Mouse (Mus musculus): ENCODE data around the gene Tsc1. TPM values are rescaled to one million over a fixed set of nuclear protein-coding genes. Genes with fewer than 3 reads are reported as not detected.

The Tsc1 gene
- polyA plus RNA-seq, 1 experiment from 2014 or later, result 12.9 TPM

DNA sequence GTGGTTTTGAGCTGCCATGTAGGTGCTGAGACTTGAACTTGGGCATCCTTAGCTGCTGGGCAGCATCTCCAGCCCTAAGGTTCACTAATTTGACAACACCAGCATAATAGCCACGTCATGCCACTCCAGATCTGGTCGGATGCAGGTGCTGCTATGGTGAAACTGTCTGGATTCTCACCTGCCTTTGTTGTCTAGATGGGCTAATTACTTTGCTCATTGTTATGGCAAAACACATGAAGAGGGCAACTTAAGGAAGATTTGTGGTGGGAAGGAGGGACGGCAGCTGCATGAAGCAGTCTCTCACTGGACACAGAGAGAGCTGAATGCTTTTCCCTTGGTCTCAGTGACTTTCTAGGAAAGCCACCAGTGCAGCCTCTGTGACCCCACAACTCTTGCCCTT lies 15.0 kb upstream of the Tsc1 start:
- H3K4me2 ChIP-seq (ENCODE audit: low read length), result no peak overlapping the region
- peaks cover 3% of the 10 kb centered on the region; the same call in 1 of the 2 replicates for H3K9me3 ChIP-seq (ENCODE audit: control insufficient read depth, low read length)
- no peak overlapping the region for H3K27ac ChIP-seq (replicated peaks in 1 of 2; ENCODE audit: control insufficient read depth in 1 of 2, insufficient read depth in 1 of 2, low read depth in 2 of 2, low read length in 2 of 2)
- peaks cover 11% of the 10 kb centered on the region for H3K27me3 ChIP-seq (ENCODE audit: control insufficient read depth, insufficient read depth, low read length)
- H3K4me1 ChIP-seq (ENCODE audit: control insufficient read depth in 2 of 2, insufficient read depth in 2 of 2, low read length in 2 of 2), result no peaks in the 10 kb centered on the region
- no peaks in the 10 kb centered on the region for H3K36me3 ChIP-seq (ENCODE audit: control insufficient read depth, insufficient read depth, low read length)
- WGBS, result 59% methylated on average over 3 of the region's 3 CpGs
- ATAC-seq (ENCODE audit: insufficient number of reproducible peaks, insufficient read depth, low FRiP score, low read depth), result no peak
- no peak overlapping the region for H3K9ac ChIP-seq (ENCODE audit: low read length)
- H3K4me3 ChIP-seq (ENCODE audit: control insufficient read depth in 1 of 2, insufficient read depth in 1 of 2, low read depth in 1 of 2, low read length in 2 of 2), result no peak overlapping the region

DNA sequence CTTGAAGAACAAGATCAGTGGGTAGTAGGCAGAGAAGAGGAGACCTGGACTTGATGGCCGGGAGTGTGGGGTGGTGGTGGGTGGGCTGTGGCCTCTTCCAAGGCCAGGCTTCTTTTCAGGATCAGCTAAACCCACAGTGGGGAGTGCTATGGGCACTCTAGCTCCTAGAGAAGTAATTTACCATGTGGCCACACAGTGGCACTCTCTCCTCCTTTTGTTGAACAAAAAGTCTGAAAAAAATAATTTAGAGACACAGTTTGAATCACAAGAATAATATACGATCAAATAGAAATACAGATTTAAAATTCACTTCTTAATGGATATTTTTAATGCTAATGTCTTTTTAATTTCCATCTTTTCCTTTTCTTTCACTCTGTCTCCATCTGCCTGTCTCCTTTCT lies 13.0 kb upstream of the Tsc1 start:
- WGBS, result 41% methylated on average over 2 of the region's 2 CpGs
- H3K27ac ChIP-seq (replicated peaks in 1 of 2; ENCODE audit: control insufficient read depth in 1 of 2, insufficient read depth in 1 of 2, low read depth in 2 of 2, low read length in 2 of 2), result no peak overlapping the region
- no peak for ATAC-seq (ENCODE audit: insufficient number of reproducible peaks, insufficient read depth, low FRiP score, low read depth)
- no peak overlapping the region for H3K4me2 ChIP-seq (ENCODE audit: low read length)
- H3K4me3 ChIP-seq (ENCODE audit: control insufficient read depth in 1 of 2, insufficient read depth in 1 of 2, low read depth in 1 of 2, low read length in 2 of 2), result no peak overlapping the region
- no peaks in the 10 kb centered on the region for H3K36me3 ChIP-seq (ENCODE audit: control insufficient read depth, insufficient read depth, low read length)
- no peaks in the 10 kb centered on the region for H3K4me1 ChIP-seq (ENCODE audit: control insufficient read depth in 2 of 2, insufficient read depth in 2 of 2, low read length in 2 of 2)
- H3K9ac ChIP-seq (ENCODE audit: low read length), result no peak overlapping the region
- H3K9me3 ChIP-seq (ENCODE audit: control insufficient read depth, low read length), result peaks cover 3% of the 10 kb centered on the region; the same call in 1 of the 2 replicates
- no peaks in the 10 kb centered on the region for H3K27me3 ChIP-seq (ENCODE audit: control insufficient read depth, insufficient read depth, low read length)

DNA sequence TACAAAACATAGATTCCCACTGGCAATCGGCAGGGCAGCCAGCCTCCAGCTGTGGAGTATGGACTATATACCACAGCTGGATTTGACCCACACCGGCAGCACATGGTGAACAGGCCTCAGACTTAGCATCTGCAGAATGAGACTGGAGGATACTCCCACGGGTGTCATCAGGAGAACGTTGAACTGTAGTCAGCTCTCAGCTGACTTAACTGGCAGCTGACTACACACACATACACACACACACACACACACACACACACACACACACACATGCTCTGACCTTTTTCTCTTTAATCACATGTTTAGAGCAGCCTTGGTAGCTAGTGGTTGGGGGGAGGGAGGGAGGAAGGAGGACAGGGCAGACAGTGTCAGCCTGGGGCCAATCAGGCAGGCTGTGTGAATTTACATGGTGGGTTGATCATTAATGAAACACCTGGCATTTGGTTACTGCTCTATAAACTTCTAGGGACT lies 11.1 kb upstream of the Tsc1 start:
- H3K27ac ChIP-seq (replicated peaks in 1 of 2; ENCODE audit: control insufficient read depth in 1 of 2, insufficient read depth in 1 of 2, low read depth in 2 of 2, low read length in 2 of 2), result no peak overlapping the region
- no peaks in the 10 kb centered on the region for H3K27me3 ChIP-seq (ENCODE audit: control insufficient read depth, insufficient read depth, low read length)
- no peaks in the 10 kb centered on the region for H3K36me3 ChIP-seq (ENCODE audit: control insufficient read depth, insufficient read depth, low read length)
- peaks cover 2% of the 10 kb centered on the region; the same call in 1 of the 2 replicates for H3K9me3 ChIP-seq (ENCODE audit: control insufficient read depth, low read length)
- H3K9ac ChIP-seq (ENCODE audit: low read length), result no peak overlapping the region
- H3K4me3 ChIP-seq (ENCODE audit: control insufficient read depth in 1 of 2, insufficient read depth in 1 of 2, low read depth in 1 of 2, low read length in 2 of 2), result no peak overlapping the region
- ATAC-seq (ENCODE audit: insufficient number of reproducible peaks, insufficient read depth, low FRiP score, low read depth), result no peak
- 60% methylated on average over 4 of the region's 4 CpGs for WGBS
- H3K4me2 ChIP-seq (ENCODE audit: low read length), result no peak overlapping the region
- H3K4me1 ChIP-seq (ENCODE audit: control insufficient read depth in 2 of 2, insufficient read depth in 2 of 2, low read length in 2 of 2), result no peaks in the 10 kb centered on the region

DNA sequence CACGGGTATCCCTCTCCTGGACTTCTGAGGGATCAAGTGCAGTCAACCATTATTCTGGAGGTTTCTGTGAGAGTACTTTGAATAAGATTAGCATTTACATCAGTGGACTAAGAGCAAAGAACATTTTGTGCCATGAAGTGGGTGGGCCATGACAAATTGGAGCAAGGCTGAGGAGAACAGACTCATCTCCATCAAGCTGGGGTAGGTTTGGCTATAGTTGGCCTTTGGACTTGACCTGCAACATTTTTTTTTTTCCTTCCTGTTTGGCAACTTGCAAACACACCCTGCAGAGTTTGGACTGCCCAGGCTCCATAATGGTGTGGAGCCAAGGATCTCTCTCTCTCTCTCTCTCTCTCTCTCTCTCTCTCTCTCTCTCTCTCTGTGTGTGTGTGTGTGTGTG lies 8.4 kb upstream of the Tsc1 start:
- Histone ChIP-seq H3K9me3 (ENCODE audit: control insufficient read depth, low read length) (no peaks in the 10 kb centered on the region), H3K9ac (ENCODE audit: low read length) (no peak overlapping the region)

DNA sequence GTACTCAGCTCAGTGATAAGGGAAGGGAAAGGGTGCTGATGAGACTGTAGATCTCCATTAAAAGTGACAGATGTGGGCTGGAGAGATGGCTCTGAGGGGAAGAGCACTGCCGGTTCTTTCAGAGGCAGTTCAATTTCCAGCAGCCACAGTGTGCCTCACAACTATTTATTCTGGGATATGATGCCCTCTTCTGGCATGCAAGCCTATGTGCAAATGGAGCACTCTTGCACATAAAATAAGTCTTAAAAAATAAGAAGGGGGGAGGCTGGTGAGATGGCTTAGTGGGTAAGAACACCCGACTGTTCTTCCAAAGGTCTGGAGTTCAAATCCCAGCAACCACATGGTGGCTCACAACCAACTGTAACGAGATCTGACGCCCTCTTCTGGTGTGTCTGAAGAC lies 7.9 kb upstream of the Tsc1 start:
- H3K27ac ChIP-seq (replicated peaks in 1 of 2; ENCODE audit: control insufficient read depth in 1 of 2, insufficient read depth in 1 of 2, low read depth in 2 of 2, low read length in 2 of 2), result no peak overlapping the region
- H3K27me3 ChIP-seq (ENCODE audit: control insufficient read depth, insufficient read depth, low read length), result no peaks in the 10 kb centered on the region
- no peak overlapping the region for H3K4me2 ChIP-seq (ENCODE audit: low read length)
- H3K9ac ChIP-seq (ENCODE audit: low read length), result no peak overlapping the region
- ATAC-seq (ENCODE audit: insufficient number of reproducible peaks, insufficient read depth, low FRiP score, low read depth), result no peak
- H3K4me3 ChIP-seq (ENCODE audit: control insufficient read depth in 1 of 2, insufficient read depth in 1 of 2, low read depth in 1 of 2, low read length in 2 of 2), result no peak overlapping the region
- 51% methylated on average over 4 of the region's 4 CpGs for WGBS
- no peaks in the 10 kb centered on the region for H3K9me3 ChIP-seq (ENCODE audit: control insufficient read depth, low read length)
- H3K4me1 ChIP-seq (ENCODE audit: control insufficient read depth in 2 of 2, insufficient read depth in 2 of 2, low read length in 2 of 2), result peaks cover 0 to 7% of the 10 kb centered on the region in 2 experiments; a peak in 1 of 4 replicates
- no peaks in the 10 kb centered on the region for H3K36me3 ChIP-seq (ENCODE audit: control insufficient read depth, insufficient read depth, low read length)

More for the DNA sequence above, 8.4 kb upstream of the Tsc1 start:
- H3K27ac ChIP-seq (replicated peaks in 1 of 2; ENCODE audit: control insufficient read depth in 1 of 2, insufficient read depth in 1 of 2, low read depth in 2 of 2, low read length in 2 of 2), result no peak overlapping the region
- 73% methylated on average over 1 of the region's 1 CpGs for WGBS
- H3K4me2 ChIP-seq (ENCODE audit: low read length), result no peak overlapping the region
- H3K4me1 ChIP-seq (ENCODE audit: control insufficient read depth in 2 of 2, insufficient read depth in 2 of 2, low read length in 2 of 2), result peaks cover 0 to 5% of the 10 kb centered on the region in 2 experiments; a peak in 1 of 4 replicates
- H3K36me3 ChIP-seq (ENCODE audit: control insufficient read depth, insufficient read depth, low read length), result no peaks in the 10 kb centered on the region
- H3K4me3 ChIP-seq (ENCODE audit: control insufficient read depth in 1 of 2, insufficient read depth in 1 of 2, low read depth in 1 of 2, low read length in 2 of 2), result no peak overlapping the region
- H3K27me3 ChIP-seq (ENCODE audit: control insufficient read depth, insufficient read depth, low read length), result no peaks in the 10 kb centered on the region
- no peak for ATAC-seq (ENCODE audit: insufficient number of reproducible peaks, insufficient read depth, low FRiP score, low read depth)

DNA sequence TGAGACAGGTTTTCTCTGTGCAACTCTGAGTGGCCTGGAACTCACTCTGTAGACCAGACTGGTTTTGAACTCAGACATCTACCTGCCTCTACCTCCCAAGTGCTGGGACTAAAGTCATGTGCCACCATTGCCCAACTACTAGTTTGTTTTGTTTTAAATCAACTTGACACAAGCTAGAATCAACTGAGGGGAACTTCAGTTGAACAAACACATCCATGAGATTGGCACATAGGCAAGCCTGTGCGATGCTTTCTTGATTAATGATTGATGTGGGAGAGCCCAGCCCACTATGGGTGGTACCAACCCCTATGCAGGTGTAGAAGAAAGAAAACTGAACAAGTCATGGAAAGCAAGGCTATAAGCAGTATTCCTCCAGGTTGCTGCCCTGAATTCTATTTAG lies 5.8 kb upstream of the Tsc1 start:
- ATAC-seq (ENCODE audit: insufficient number of reproducible peaks, insufficient read depth, low FRiP score, low read depth), result no peak
- 74% methylated on average over 1 of the region's 1 CpGs for WGBS
- H3K27ac ChIP-seq (replicated peaks in 1 of 2; ENCODE audit: control insufficient read depth in 1 of 2, insufficient read depth in 1 of 2, low read depth in 2 of 2, low read length in 2 of 2), result no peak overlapping the region
- no peak overlapping the region for H3K9ac ChIP-seq (ENCODE audit: low read length)
- H3K4me2 ChIP-seq (ENCODE audit: low read length), result no peak overlapping the region
- H3K27me3 ChIP-seq (ENCODE audit: control insufficient read depth, insufficient read depth, low read length), result no peaks in the 10 kb centered on the region
- H3K36me3 ChIP-seq (ENCODE audit: control insufficient read depth, insufficient read depth, low read length), result no peaks in the 10 kb centered on the region
- H3K9me3 ChIP-seq (ENCODE audit: control insufficient read depth, low read length), result no peaks in the 10 kb centered on the region
- H3K4me1 ChIP-seq (ENCODE audit: control insufficient read depth in 2 of 2, insufficient read depth in 2 of 2, low read length in 2 of 2), result peaks cover 0 to 7% of the 10 kb centered on the region in 2 experiments; a peak in 2 of 4 replicates
- H3K4me3 ChIP-seq (ENCODE audit: control insufficient read depth in 1 of 2, insufficient read depth in 1 of 2, low read depth in 1 of 2, low read length in 2 of 2), result no peak overlapping the region

DNA sequence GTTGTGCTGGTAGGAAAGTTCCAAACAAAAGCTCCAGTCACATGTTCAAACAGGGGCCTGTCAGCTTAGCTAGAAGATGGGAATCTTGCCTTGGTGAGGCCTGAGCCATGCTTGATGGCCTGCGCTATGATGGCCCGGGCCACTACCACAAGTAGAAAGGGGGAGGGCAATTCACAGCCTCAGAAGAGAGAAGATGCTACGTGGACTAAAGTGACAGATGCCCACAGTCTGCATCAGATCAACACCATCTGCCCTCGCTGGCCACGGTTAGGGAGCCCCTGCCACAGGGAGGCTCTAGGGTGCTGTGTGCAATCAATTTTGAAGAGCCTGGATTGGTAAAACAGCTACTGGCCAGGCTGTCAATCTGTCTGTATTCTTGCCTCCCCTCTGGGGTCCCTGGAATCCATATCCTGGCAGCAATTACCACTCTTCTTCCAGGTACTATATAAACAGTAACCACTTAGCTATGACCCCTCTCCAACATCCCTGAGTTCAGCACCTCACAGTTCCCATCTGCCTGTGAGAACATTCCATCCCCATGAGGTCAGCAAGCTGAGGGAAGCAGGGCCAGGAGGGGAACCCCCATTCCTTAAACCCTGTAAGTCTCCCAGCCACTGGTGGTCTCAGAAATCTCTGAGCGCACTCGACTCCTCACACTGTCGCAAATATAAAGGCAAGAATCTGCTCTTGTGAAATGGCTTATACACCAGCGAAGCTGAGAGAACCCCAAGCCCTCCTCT lies 3.8 kb upstream of the Tsc1 start:
- H3K9ac ChIP-seq (ENCODE audit: low read length), result no peak overlapping the region
- no peak overlapping the region for H3K4me3 ChIP-seq (ENCODE audit: control insufficient read depth in 1 of 2, insufficient read depth in 1 of 2, low read depth in 1 of 2, low read length in 2 of 2)
- H3K4me2 ChIP-seq (ENCODE audit: low read length), result no peak overlapping the region
- no peaks in the 10 kb centered on the region for H3K9me3 ChIP-seq (ENCODE audit: control insufficient read depth, low read length)
- no peak overlapping the region for H3K27ac ChIP-seq (replicated peaks in 1 of 2; ENCODE audit: control insufficient read depth in 1 of 2, insufficient read depth in 1 of 2, low read depth in 2 of 2, low read length in 2 of 2)
- H3K36me3 ChIP-seq (ENCODE audit: control insufficient read depth, insufficient read depth, low read length), result no peaks in the 10 kb centered on the region
- H3K27me3 ChIP-seq (ENCODE audit: control insufficient read depth, insufficient read depth, low read length), result no peaks in the 10 kb centered on the region
- peaks cover 0 to 10% of the 10 kb centered on the region in 2 experiments for H3K4me1 ChIP-seq (ENCODE audit: control insufficient read depth in 2 of 2, insufficient read depth in 2 of 2, low read length in 2 of 2)
- WGBS, result 76% methylated on average over 9 of the region's 9 CpGs
- ATAC-seq (ENCODE audit: insufficient number of reproducible peaks, insufficient read depth, low FRiP score, low read depth), result no peak

DNA sequence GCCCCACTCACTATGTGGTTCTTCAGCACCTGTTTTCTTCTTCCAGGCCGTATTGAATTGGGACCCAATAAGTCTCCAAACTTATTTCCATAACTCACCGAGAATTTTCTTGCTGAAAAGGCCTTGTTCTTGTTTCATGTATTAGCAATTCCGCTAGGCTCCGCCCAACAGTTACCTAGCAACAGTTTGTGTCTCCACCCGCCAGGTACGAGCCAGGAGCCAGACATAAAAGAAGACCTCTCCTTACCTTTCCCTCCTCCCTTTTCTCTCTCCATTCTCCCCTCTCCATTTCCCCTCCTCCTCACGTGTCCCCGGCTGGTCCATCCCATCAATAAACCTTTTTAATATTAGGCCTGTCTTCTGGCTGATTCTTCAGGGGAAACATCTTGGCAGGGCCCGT lies 2.7 kb upstream of the Tsc1 start:
- no peaks in the 10 kb centered on the region for H3K36me3 ChIP-seq (ENCODE audit: control insufficient read depth, insufficient read depth, low read length)
- H3K27me3 ChIP-seq (ENCODE audit: control insufficient read depth, insufficient read depth, low read length), result no peaks in the 10 kb centered on the region
- ATAC-seq (ENCODE audit: insufficient number of reproducible peaks, insufficient read depth, low FRiP score, low read depth), result no peak
- 30% methylated on average over 9 of the region's 9 CpGs for WGBS
- peaks cover 0 to 10% of the 10 kb centered on the region in 2 experiments for H3K4me1 ChIP-seq (ENCODE audit: control insufficient read depth in 2 of 2, insufficient read depth in 2 of 2, low read length in 2 of 2)
- H3K9ac ChIP-seq (ENCODE audit: low read length), result no peak overlapping the region
- no peak overlapping the region for H3K4me3 ChIP-seq (ENCODE audit: control insufficient read depth in 1 of 2, insufficient read depth in 1 of 2, low read depth in 1 of 2, low read length in 2 of 2)
- H3K27ac ChIP-seq (replicated peaks in 1 of 2; ENCODE audit: control insufficient read depth in 1 of 2, insufficient read depth in 1 of 2, low read depth in 2 of 2, low read length in 2 of 2), result no peak overlapping the region
- no peaks in the 10 kb centered on the region for H3K9me3 ChIP-seq (ENCODE audit: control insufficient read depth, low read length)
- peak overlapping the region; percentile 36 for H3K4me2 ChIP-seq (ENCODE audit: low read length)

All from heart, embryonic 14.5 days (tissue).